Mouse (Mus musculus): Measurements from ENCODE around the gene Hlcs. TPM values are rescaled to one million over a fixed set of nuclear protein-coding genes. Genes with fewer than 3 reads are reported as not detected.

Gene Hlcs
- total RNA-seq, 2 experiments from 2014 or later, result 12.4 to 13.7 TPM

DNA sequence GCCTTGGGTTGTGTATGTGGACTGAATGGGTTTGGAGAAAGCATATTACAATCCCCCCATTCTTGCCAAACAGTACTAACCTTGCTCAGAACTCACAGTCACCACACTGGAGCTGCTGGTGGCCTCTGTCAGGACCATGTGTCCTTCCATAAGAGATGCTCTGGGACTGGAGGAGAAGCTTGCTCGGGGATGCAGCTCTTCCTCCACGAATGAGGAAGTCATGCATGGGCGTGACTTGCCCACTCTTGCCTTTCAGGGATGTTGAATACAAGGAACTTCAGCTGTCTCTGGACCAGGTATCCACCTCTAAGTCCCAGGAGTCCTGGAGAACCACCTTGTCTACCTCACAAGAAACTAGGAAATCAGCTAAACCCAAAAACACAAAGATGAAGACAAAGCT lies 191.0 kb downstream of the Hlcs start:
- no peak for DNase-seq (ENCODE audit: extremely low spot score in 1 of 2, low spot score in 1 of 2)

DNA sequence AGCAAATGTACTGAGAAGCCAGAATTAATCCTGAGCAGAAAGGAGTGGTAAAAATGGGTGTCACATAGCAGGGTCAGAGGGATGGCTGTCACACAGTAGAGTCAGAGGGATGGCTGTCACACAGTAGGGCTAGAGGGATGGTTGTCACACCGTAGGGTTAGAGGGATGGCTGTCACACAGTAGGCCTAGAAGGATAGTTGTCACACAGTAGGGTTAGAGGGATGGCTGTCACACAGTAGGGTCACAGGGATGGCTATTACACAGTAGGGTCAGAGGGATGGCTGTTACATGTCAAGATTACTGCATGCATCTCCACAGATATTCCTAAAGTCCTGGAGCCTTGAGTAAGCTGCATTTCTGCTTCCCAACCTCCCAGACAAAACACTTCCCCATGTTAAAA lies 195.0 kb downstream of the Hlcs start:
- DNase-seq (ENCODE audit: extremely low spot score in 1 of 2, low spot score in 1 of 2), result no peak

DNA sequence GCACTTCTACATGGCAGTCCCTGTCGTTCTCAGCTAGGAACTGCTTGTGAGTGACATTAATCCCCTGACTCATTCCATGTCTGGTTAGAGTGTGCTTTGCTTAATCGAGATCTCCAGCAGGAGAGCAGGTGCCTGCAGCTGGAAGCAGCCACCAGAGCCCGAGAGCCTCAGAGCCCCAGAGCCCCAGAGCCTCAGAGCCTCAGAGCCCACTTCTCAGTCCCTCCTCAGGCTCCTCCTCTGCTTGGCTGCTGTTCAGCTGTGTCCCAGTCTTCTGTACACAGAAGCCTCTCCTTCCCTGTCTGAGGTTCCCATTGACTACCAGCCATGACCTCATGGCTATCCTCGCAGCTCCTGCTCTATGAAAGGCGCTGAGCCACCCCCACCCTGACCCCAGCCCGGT lies 196.0 kb downstream of the Hlcs start:
- no peak for DNase-seq (ENCODE audit: extremely low spot score in 1 of 2, low spot score in 1 of 2)

- no peak for DNase-seq (ENCODE audit: extremely low spot score in 1 of 2, low spot score in 1 of 2)
Observed at GRCm38 (mm10) chr16:94114693-94115092, 198.7 kb downstream of the Hlcs start.

GRCm38 (mm10) chr16:94113160-94113559 lies 200.2 kb downstream of the Hlcs start:
- DNase-seq (ENCODE audit: extremely low spot score in 1 of 2, low spot score in 1 of 2), result no peak

GRCm38 (mm10) chr16:94097724-94098455 lies 215.5 kb downstream of the Hlcs start:
- no peak for DNase-seq (ENCODE audit: extremely low spot score in 1 of 2, low spot score in 1 of 2)

DNA sequence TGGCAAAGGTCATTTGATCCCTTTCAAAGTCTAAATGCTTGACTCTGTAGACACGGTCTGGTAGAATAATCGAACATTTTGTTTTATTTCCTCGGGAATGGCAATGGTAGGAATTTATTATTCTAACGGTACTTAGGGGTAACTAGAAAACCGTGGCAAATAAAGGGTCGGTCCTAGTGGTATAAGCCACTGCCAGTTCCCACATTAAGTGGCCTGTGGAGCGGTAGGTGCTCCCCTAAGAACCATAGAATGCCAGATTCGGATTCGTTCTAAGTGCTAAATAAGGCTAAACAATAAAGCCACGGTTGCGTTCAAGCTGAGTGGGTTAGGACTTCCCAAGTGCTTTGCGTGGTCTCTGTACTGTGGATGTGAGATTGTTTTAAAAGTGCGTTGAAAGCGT lies 216.9 kb downstream of the Hlcs start:
- no peak for DNase-seq (ENCODE audit: extremely low spot score in 1 of 2, low spot score in 1 of 2)

DNA sequence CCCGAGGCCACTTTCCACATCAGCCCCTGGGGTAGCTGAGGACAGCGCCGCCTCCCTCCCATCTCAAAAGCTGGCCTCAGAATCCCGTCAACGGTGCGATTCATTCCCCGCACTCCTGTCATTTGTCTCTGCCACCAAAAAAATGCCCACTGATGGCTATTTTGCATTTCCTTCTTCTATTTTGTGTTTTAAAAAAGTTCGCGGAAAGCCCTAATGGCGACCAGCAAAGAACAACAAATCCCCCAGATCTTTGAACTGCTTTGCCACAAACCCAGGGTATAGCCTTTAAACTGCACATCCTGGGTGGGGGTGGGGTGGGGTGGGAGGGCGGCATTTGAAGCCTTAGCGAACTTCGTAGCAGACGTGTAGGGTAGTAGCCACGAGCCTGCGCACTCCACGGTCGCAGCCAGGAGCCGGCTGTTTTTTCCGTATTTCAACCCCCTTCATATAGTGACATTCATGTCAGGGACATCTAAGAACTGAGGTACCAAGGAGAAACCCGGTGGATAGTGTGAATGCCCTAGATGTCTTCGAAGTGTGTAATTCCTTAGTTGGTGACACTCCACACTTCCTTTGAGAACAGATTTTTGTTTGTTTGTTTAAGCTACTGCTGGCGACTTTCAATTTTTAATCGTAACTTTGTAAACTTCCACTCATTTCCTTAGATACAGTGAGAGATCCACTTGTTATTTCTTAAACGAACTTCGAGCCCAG lies 218.1 kb downstream of the Hlcs start:
- no peak for DNase-seq (ENCODE audit: extremely low spot score in 1 of 2, low spot score in 1 of 2)

DNA sequence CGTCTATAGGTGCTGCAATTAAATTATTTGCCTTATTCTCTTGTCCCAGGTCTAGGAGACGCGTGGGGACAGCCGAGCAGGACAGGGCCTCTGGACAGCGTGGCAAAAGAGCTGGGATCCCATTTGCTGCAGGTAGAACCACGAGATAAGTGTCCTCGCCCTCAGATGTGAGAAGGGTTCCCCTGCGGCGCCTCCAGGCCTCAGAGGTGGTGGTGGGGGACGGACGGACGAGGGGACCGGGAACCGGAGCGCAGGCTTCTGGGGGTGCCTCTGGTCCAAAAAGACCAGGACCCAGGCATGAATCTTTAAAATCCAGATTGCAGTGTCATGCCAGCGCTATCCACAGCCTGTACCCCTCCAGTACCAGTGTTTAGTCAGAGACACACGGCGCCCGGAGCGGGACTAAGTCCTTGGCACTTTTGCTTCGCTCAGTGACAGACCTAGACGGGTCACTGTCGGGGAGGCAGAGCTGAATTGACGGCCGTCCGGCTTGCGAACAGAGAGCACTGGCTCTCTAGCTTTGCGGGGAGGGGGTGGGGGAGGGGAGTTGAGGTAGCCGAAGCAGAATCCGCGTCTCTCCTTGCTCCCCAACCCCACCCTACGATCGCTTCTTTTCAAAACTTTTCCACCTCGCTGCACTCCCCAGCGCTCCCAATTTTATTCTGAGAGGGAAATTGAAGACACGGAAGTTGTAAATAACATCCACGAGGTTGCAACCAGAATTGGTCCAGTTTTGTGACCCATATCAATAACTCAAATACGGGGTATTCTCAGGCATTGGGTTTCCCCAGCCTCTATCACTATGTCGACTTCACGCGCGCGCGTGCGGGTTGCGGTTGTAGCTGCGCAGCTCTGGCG lies 218.9 kb downstream of the Hlcs start:
- DNase-seq (ENCODE audit: extremely low spot score in 1 of 2, low spot score in 1 of 2), result no peak

DNA sequence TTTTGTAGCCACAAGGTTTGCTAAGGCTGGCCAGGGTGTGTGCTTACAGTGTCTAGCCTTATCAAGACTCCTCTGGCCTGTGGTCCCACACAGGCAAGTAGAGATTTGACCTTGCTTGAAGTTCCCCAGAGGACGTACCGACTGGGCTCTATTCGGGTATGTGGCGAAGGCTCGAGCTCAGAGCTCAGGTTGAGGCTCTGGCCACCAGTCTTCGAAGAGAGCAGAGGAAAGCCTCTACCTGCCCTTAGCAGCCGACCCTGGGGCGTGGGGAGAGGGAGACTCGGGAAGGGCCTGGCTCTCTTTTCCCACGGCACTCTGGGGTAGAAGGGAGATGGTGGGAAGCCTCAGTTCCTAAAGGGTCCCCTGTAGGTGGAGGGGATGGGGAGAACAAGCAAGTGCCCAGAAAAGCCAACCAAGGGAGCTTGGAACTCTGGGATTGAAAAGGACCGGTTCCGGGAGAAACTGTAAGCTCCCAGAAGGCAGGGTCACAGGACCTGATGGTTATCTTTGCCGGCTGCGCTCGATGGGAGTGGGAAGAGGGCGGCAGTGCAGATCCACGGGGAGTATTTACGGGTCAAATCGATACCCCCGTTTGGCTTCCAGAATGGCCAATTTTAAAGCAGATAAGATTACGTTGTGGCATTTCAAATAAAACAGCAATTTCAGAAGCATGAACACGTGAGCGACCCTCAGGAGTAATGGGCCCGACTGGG lies 220.1 kb downstream of the Hlcs start:
- no peak for DNase-seq (ENCODE audit: extremely low spot score in 1 of 2, low spot score in 1 of 2)

DNA sequence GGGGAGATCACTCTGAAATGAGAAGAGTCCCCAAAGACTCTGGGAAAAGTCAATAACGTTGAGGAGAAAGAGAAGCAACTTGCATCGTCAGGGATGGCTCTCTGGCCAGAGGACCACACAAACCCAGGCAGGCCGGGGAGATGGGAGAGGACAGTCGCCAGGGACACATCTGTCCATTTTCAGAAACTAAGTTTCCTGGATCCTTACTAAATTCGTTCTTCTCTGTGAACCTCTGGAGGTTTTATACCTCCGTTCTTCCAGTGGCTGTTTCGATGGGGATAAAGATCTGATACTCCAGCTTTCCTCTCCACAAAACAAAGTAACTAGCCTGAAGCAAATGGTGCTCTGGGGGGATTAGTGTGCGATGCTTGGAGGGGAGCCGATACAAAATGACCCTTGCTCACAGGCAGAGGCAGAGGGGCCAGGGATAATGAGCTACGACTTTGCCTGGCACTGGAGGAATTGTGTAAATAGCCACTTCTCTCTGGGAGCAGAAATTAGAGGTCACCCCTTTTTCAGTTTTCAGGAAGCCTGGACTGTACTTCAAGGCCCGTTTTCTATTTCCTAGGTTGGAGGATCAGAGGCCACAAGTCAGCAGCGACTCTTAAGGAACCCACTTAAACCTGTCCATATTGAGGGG lies 220.7 kb downstream of the Hlcs start:
- no peak for DNase-seq (ENCODE audit: extremely low spot score in 1 of 2, low spot score in 1 of 2)

- DNase-seq (ENCODE audit: extremely low spot score in 1 of 2, low spot score in 1 of 2), result no peak
Observed at GRCm38 (mm10) chr16:94088819-94089692, 224.3 kb downstream of the Hlcs start.

DNA sequence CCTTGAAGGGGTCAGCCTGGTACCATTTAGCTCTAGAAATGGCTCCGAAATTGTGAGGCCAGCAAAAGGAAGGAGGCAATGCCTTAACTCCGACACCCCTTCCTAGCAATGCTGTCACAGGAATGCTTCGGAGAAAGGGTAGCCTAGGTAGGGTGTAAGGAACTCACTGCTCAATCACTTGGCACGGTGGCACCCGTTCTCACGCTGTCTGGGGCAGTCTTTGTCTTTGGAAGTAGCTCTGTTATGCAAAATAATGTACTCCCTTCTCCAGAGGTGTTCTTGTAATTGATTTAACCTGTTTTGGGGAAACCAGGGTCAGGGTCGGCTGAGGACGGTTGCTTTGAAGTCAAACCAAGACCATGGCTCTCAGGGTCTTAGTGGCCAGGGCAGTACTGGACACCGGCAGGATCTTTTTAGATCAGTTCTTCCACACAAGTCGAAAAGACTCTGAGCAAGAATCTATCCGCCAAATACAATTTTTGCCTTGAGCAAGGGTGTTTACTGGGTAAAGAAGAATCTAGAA lies 225.1 kb downstream of the Hlcs start:
- DNase-seq (ENCODE audit: extremely low spot score in 1 of 2, low spot score in 1 of 2), result no peak

DNA sequence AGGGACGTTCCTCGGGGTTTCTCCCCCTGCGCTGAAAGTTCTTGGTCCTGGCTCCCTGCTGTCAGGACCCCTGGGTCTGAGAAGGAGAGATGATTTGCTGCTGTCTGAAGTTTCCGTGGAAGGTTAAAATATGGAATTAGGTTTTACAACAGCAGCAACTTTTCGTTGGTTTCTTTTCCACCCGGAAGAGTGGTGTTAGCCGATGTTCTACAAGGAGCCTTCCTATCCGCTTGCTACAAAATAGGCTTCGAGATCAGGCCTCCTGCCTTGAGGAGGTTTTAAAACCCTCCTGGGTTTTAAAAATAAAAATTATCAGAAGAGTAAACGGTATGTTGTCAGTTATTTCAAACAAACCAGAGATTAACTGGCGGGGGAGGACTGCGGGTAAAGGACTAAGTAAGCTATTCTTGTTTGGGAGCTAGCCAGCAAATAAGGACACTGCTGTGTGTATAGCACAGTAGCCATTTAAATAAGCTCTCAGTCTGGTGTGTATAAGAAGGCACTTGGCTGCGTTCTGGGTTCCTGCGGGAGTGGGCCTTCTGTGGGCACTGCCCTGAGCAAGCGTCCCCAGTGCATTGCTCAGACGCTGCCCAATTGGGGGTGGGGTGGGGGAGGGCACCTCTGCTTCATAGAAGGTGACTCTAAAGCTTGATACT lies 225.7 kb downstream of the Hlcs start:
- DNase-seq (ENCODE audit: extremely low spot score in 1 of 2, low spot score in 1 of 2), result no peak

GRCm38 (mm10) chr16:94086701-94087569 lies 226.4 kb downstream of the Hlcs start:
- no peak for DNase-seq (ENCODE audit: extremely low spot score in 1 of 2, low spot score in 1 of 2)

DNA sequence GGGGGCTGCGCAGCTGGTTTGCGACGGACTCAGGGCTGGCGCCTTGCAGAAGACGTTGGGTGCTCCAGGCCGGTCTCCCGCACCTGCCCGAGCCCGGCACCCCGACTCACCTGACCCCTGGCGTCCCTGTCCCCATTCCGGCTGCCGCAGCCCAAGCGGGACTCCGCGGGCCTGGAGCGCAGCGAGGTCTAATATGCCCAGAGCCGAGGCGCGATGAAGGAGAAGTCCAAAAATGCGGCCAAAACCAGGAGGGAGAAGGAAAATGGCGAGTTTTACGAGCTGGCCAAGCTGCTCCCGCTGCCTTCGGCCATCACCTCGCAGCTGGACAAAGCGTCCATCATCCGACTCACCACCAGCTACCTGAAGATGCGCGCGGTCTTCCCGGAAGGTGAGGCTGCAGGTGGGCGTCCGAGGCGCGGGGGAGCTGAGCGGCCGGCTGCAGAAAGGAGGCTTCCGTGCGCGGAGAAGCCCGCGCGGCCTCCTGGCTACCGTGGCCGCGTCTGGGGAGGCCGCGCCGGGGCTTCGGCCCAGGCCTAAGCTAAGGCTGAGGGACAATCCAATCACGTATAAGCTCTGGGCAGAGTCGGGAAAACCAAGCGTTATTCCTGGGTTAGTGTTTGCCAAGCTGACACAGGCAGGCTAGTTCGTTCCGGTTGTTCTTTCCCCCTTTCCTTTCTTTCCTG lies 227.6 kb downstream of the Hlcs start:
- DNase-seq (ENCODE audit: extremely low spot score in 1 of 2, low spot score in 1 of 2), result no peak

All from layer of hippocampus, postnatal 25 days (tissue).